Mouse (Mus musculus): ENCODE results near the gene Adam12. TPM values are rescaled to one million over a fixed set of nuclear protein-coding genes. Genes with fewer than 3 reads are reported as not detected.

Gene Adam12
- total and polyA plus RNA-seq, 3 experiments: 0.57 to 0.80 (median 0.66) TPM

- Histone ChIP-seq H3K4me1 (ENCODE audit: control insufficient read depth, insufficient read depth, low read length) (no peaks in the 10 kb centered on the region), H3K36me3 (ENCODE audit: control insufficient read depth, insufficient read depth, low read length) (no peaks in the 10 kb centered on the region), H3K27me3 (ENCODE audit: control insufficient read depth, insufficient read depth, low read length) (no peaks in the 10 kb centered on the region), H3K27ac (no peak overlapping the region), H3K4me3 (no peak overlapping the region), H3K9ac (ENCODE audit: low read depth, low read length) (no peak overlapping the region), H3K79me2 (replicated peaks; ENCODE audit: control insufficient read depth, insufficient read depth, low read length) (no peaks in the 10 kb centered on the region)
- no peak for TF ChIP-seq POLR2A (IDR thresholded peaks at IDR 0.05; ENCODE audit: insufficient read depth, low read depth, low read length)
- no peak for TF ChIP-seq CTCF (IDR thresholded peaks at IDR 0.05)
- no peak for TF ChIP-seq EP300 (IDR thresholded peaks at IDR 0.05; ENCODE audit: insufficient read depth, low read depth, low read length)
- intact Hi-C loops (cut with DNase I): no loop called here
- DNase-seq: no peak
Observed at GRCm38 (mm10) chr7:134042614-134043013, 189.3 kb downstream of the Adam12 start.

DNA sequence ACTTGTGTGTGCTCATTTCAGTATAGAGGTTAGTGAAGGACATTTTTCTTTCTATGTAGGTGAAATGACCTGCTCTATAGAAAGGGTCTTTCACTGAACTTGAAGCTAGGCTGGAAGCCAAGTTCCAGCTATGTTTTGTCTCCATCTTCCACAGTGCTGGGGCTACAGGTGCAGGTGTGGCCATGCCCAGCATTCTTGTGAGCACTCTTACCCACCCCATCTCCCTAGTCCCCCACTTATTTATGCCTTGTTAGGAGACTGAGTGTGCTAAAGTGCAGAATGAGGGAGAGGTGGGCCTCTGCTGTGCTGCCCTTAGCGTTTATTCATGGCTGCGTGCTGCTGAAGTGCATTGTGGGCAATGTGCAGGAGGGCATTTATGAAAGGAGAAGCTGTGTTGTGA is 198.0 kb downstream of the Adam12 start:
- 93% methylated on average over 2 of the region's 2 CpGs for WGBS

GRCm38 (mm10) chr7:134032959-134033366 is 199.0 kb downstream of the Adam12 start:
- H3K36me3 ChIP-seq (ENCODE audit: control insufficient read depth, insufficient read depth, low read length): peaks cover 2% of the 10 kb centered on the region; the same call in 1 of the 2 replicates
- 26% methylated on average over 6 of the region's 6 CpGs for WGBS
- no peak overlapping the region for H3K9ac ChIP-seq (ENCODE audit: low read depth, low read length)
- intact Hi-C loops (cut with DNase I): no loop called here
- DNase-seq: no peak
- H3K4me3 ChIP-seq: no peak overlapping the region
- TF ChIP-seq EP300 (IDR thresholded peaks at IDR 0.05; ENCODE audit: insufficient read depth, low read depth, low read length) (no peak), CTCF (IDR thresholded peaks at IDR 0.05) (no peak), POLR2A (IDR thresholded peaks at IDR 0.05; ENCODE audit: insufficient read depth, low read depth, low read length) (no peak)
- H3K4me1 ChIP-seq (ENCODE audit: control insufficient read depth, insufficient read depth, low read length): no peaks in the 10 kb centered on the region
- H3K27ac ChIP-seq: no peak overlapping the region
- H3K27me3 ChIP-seq (ENCODE audit: control insufficient read depth, insufficient read depth, low read length): no peaks in the 10 kb centered on the region
- H3K79me2 ChIP-seq (replicated peaks; ENCODE audit: control insufficient read depth, insufficient read depth, low read length): no peaks in the 10 kb centered on the region

More for the DNA sequence above, 198.0 kb downstream of the Adam12 start:
- DNase-seq: no peak
- intact Hi-C loops (cut with DNase I): no loop called here
- Histone ChIP-seq H3K36me3 (ENCODE audit: control insufficient read depth, insufficient read depth, low read length) (peaks cover 2% of the 10 kb centered on the region; the same call in 1 of the 2 replicates), H3K79me2 (replicated peaks; ENCODE audit: control insufficient read depth, insufficient read depth, low read length) (no peaks in the 10 kb centered on the region), H3K27me3 (ENCODE audit: control insufficient read depth, insufficient read depth, low read length) (no peaks in the 10 kb centered on the region), H3K4me3 (no peak overlapping the region), H3K27ac (no peak overlapping the region), H3K4me1 (ENCODE audit: control insufficient read depth, insufficient read depth, low read length) (no peaks in the 10 kb centered on the region), H3K9ac (ENCODE audit: low read depth, low read length) (no peak overlapping the region)
- TF ChIP-seq POLR2A (IDR thresholded peaks at IDR 0.05; ENCODE audit: insufficient read depth, low read depth, low read length) (no peak), EP300 (IDR thresholded peaks at IDR 0.05; ENCODE audit: insufficient read depth, low read depth, low read length) (no peak), CTCF (IDR thresholded peaks at IDR 0.05) (no peak)

GRCm38 (mm10) chr7:134031787-134032186 is 200.2 kb downstream of the Adam12 start:
- Histone ChIP-seq H3K4me3 (no peak overlapping the region), H3K9ac (ENCODE audit: low read depth, low read length) (no peak overlapping the region), H3K36me3 (ENCODE audit: control insufficient read depth, insufficient read depth, low read length) (peaks cover 2% of the 10 kb centered on the region; the same call in 1 of the 2 replicates), H3K4me1 (ENCODE audit: control insufficient read depth, insufficient read depth, low read length) (no peaks in the 10 kb centered on the region), H3K27me3 (ENCODE audit: control insufficient read depth, insufficient read depth, low read length) (no peaks in the 10 kb centered on the region), H3K27ac (no peak overlapping the region), H3K79me2 (replicated peaks; ENCODE audit: control insufficient read depth, insufficient read depth, low read length) (no peaks in the 10 kb centered on the region)
- intact Hi-C loops (cut with DNase I): no loop called here
- TF ChIP-seq POLR2A (IDR thresholded peaks at IDR 0.05; ENCODE audit: insufficient read depth, low read depth, low read length): no peak
- no peak for TF ChIP-seq CTCF (IDR thresholded peaks at IDR 0.05)
- no peak for TF ChIP-seq EP300 (IDR thresholded peaks at IDR 0.05; ENCODE audit: insufficient read depth, low read depth, low read length)
- no peak for DNase-seq
- 95% methylated on average over 6 of the region's 6 CpGs for WGBS

DNA sequence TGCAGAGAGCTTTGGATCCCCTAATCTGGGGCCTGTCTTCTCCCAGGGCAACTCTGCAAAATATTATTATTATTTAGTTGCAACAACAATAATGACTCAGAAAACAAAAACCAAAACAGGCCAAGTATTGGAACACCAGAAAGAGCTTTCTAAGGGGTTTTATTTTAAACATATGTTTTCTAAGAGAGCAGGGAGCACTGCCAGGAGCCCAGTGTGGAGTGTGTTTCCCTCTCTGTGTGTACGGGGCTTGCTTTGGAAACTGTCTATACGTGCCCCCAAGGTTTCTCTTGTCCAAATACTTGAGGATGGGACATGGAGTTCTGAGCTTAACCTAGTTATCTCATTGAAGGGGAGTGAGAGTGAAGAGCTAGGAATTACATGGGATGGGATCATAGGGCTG is 200.7 kb downstream of the Adam12 start:
- no peak overlapping the region for H3K27ac ChIP-seq
- intact Hi-C loops (cut with DNase I): no loop called here
- H3K79me2 ChIP-seq (replicated peaks; ENCODE audit: control insufficient read depth, insufficient read depth, low read length): no peaks in the 10 kb centered on the region
- H3K4me1 ChIP-seq (ENCODE audit: control insufficient read depth, insufficient read depth, low read length): 0 out of 2 replicates have a peak, but pooled peaks cover 1% of the 10 kb centered on the region
- WGBS: 83% methylated on average over 2 of the region's 2 CpGs
- H3K4me3 ChIP-seq: no peak overlapping the region
- no peaks in the 10 kb centered on the region for H3K27me3 ChIP-seq (ENCODE audit: control insufficient read depth, insufficient read depth, low read length)
- no peak for TF ChIP-seq CTCF (IDR thresholded peaks at IDR 0.05)
- TF ChIP-seq EP300 (IDR thresholded peaks at IDR 0.05; ENCODE audit: insufficient read depth, low read depth, low read length): no peak
- TF ChIP-seq POLR2A (IDR thresholded peaks at IDR 0.05; ENCODE audit: insufficient read depth, low read depth, low read length): no peak
- H3K9ac ChIP-seq (ENCODE audit: low read depth, low read length): no peak overlapping the region
- H3K36me3 ChIP-seq (ENCODE audit: control insufficient read depth, insufficient read depth, low read length): peaks cover 2% of the 10 kb centered on the region; the same call in 1 of the 2 replicates
- no peak for DNase-seq

DNA sequence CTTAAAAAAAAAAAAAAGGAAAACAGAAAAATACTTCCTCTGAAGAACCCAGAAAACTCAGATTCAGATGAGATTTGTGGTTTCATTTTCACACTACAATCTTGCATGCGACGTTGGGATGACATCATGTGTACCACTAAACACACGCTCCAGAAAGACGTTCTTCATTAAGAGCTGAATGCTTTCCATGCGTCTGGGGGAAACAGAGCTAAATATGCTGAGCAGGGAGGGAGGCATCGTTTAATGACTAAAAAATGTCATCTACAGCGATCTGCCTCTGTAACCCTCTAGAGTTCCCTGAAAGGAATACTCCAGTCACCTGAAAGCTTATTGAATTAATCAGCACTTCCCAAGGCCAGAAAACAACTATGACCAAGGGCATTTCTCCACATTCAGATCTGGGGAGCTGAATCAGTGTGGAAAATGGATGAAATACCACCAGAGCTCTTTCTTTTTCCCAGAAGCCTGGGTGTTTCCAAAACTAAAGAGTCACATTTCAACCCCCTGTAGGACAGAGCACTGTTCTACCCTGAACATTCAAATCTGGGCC is 203.6 kb downstream of the Adam12 start:
- Histone ChIP-seq H3K4me3 (no peak overlapping the region), H3K79me2 (replicated peaks; ENCODE audit: control insufficient read depth, insufficient read depth, low read length) (no peaks in the 10 kb centered on the region), H3K4me1 (ENCODE audit: control insufficient read depth, insufficient read depth, low read length) (peaks cover 3% of the 10 kb centered on the region), H3K27ac (no peak overlapping the region), H3K9ac (ENCODE audit: low read depth, low read length) (no peak overlapping the region), H3K27me3 (ENCODE audit: control insufficient read depth, insufficient read depth, low read length) (no peaks in the 10 kb centered on the region), H3K36me3 (ENCODE audit: control insufficient read depth, insufficient read depth, low read length) (no peaks in the 10 kb centered on the region)
- intact Hi-C loops (cut with DNase I): no loop called here
- WGBS: 69% methylated on average over 7 of the region's 7 CpGs
- no peak for DNase-seq
- TF ChIP-seq EP300 (IDR thresholded peaks at IDR 0.05; ENCODE audit: insufficient read depth, low read depth, low read length) (no peak), POLR2A (IDR thresholded peaks at IDR 0.05; ENCODE audit: insufficient read depth, low read depth, low read length) (no peak), CTCF (IDR thresholded peaks at IDR 0.05) (no peak)

Data from heart, adult 2 months (tissue).